Mouse (Mus musculus) heart, adult 2 months (tissue): ENCODE measurements around the gene Cldn34b2.

ENCODE experiments used
- CTCF ChIP-seq: fragments of 200-600 bp; IDR thresholded peaks from 2 replicates; pipeline ENCODE4 v1.8.1; 2022; ENCODE audit warnings: antibody characterized with exemption, mild to moderate bottlenecking, moderate library complexity
- EP300 ChIP-seq: fragments of 200-500 bp; IDR thresholded peaks from 2 replicates; pipeline ENCODE4 v1.6.1; 2011; ENCODE audit warnings: low read depth, low read length, control low read depth; ENCODE audit not compliant: insufficient read depth
- POLR2A ChIP-seq: fragments of 200-500 bp; IDR thresholded peaks from 2 replicates; pipeline ENCODE4 v1.6.1; 2011; ENCODE audit warnings: mild to moderate bottlenecking, low read depth, low read length, control low read depth; ENCODE audit not compliant: insufficient read depth

- TF ChIP-seq CTCF (no peak), POLR2A (no peak), EP300 (no peak)
These were observed 43.5 kb upstream of the Cldn34b2 start for GRCm38 (mm10) chrX:155171754-155172153.
